Mouse (Mus musculus) thymus, postnatal 36 days (tissue): ENCODE data around the gene AI837181.

Source experiments
- DNase-seq, 2 experiments: peaks; one replicate each; pipeline ENCODE4 v3.0.0; 2022; ENCODE audit warnings: mixed read lengths in 2 of 2

Gene AI837181

DNA sequence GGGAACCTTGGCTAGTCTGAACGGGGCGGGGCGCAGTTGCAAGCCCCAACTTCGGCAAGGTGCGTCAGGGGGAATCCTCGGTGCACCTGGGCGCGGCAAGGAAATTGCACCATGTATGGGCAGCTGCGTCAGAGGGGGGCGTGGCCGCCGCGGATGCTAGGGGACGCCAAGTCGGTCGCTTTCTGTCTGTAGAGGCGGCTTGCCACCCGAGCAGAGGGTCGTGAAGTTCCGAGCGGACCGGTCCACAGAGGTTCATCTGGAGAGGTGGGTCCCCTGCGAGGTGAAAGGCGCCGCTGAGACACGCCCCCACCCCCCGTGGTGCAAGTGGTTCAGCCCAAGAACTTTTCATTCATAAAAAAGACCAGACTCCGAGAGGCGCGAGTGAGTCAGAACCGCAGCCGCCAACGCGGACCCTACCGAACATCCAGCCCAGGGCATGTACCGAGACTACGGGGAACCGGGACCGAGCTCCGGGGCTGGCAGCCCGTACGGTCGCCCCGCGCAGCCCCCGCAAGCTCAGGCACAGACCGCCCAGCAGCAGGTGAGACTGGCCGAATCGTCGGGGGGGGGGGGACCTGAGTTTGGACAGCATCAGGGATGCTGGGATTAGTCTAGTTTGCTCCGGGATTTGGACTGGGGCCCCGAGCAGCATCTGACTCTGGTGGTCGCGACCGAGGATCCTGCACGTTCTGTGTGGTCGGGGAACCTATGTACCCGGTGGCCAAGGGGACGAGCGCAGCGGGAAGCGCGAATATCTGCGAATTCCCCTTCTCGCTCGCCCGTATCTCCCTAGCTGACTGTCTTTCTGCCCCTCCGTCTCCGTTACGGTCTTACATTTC is 22.8 kb downstream of the AI837181 start, which contains the start of gene Fosl1:
TSS of gene Fosl1 (plus strand) at position 33 of the 839 bp plus-strand sequence.
- peak; percentile 79 to 84 for DNase-seq

- DNase-seq: no peak
Observed at GRCm38 (mm10) chr19:5448354-5449150, 23.6 kb downstream of the AI837181 start.

DNA sequence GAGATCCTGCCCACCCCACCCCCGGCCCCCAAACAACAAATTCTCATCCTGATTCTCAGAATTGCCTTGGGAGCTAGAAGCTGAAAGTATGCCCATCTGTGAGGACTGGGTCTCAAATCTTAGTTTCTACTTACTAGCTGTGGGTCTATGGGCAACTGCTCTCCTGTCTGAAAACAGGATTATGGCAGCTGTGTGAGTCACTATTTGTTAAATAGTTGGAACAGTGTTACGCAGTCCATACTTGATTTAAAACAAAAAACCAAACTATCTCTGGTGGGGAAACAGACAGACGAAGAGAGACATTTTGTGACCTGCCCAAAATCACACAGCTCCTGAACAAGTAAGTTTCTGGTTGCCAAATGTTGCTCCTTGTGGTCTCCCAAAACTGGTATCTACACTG is 24.7 kb downstream of the AI837181 start:
- DNase-seq: no peak

- no peak for DNase-seq
Observed at GRCm38 (mm10) chr19:5451766-5452165, 26.8 kb downstream of the AI837181 start.

GRCm38 (mm10) chr19:5455037-5455436 is 30.1 kb downstream of the AI837181 start:
- no peak for DNase-seq

GRCm38 (mm10) chr19:5455568-5455967 is 30.6 kb downstream of the AI837181 start:
- DNase-seq: no peak

DNA sequence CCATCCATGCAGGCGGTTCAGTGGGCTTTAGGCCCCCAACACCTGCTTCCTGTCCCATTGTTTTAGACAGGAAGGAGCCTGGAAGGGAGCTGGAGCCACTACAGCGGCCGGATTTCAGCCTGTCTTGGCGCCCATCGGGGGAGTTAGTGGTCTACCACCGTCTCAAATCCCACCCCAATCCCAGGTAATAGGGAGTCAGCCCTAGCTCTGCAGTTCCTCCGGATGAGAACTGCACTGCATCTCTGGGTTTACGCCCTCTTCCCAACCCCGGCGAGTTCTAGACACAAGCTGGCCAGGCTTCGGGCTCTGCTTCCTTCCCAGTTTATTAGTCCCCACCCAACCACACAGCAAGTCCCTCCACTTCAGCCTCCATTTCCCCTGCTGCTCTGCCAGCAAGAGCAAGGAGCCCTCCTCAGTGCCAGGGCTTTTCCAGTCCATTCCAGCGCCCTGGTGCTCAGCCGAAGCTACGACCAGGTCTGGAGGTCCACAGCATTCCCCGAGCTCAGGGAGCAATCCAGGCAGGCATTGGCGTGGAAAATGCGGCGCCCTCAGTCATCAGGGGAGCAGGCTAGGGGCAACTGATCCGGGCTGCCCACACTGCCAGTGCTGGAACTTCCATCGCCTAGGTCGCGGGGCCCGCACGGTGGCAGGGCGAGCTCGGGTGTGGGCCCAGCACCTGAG is 31.4 kb downstream of the AI837181 start:
- DNase-seq: no peak

DNA sequence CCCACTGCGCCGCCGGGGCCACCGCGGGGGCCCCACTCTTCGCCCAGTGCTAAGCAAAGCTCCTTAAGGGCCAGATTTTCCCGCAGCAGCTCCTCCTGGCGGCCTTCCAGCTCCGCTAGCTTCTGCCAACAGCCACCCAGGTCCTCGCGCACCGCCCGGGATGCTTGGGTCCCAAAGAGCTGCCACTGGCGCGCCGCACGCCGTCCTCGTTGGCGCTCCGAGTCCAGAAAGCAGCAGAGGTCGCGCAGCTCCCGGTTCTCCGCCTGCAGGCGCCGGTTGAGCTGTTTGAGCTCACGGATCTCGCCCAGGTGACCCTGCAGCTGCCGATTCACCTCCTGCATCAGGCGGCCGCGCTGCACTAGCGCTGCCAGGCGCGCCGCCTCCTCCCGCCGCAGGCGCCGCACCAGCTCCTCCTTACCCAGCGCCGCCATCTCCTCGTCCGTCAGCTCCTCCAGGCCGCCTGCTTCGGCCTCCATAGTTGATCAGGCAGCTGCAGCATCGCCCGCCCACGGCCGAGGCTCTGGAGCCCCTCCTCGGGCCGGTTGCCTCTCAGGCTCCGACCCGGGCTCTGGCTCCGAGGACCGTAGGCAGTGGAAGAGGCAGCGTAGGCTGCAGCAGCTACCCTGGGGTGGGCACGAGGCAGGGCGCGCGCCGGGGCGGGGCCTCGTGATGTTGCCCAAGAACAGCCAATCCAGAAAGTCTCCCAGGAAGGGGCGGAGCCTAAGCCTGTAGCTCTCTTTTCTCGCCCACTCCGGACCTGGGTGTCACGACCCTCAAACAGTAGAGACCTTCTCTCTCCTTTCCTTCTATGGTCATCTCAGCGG is 32.2 kb downstream of the AI837181 start:
- DNase-seq: peak; percentile 95 to 96

- DNase-seq: no peak
Observed at GRCm38 (mm10) chr19:5457746-5458442, 33.0 kb downstream of the AI837181 start, which contains the start of gene Ccdc85b. Gene Ccdc85b (minus strand): TSS chr19:5457894.

DNA sequence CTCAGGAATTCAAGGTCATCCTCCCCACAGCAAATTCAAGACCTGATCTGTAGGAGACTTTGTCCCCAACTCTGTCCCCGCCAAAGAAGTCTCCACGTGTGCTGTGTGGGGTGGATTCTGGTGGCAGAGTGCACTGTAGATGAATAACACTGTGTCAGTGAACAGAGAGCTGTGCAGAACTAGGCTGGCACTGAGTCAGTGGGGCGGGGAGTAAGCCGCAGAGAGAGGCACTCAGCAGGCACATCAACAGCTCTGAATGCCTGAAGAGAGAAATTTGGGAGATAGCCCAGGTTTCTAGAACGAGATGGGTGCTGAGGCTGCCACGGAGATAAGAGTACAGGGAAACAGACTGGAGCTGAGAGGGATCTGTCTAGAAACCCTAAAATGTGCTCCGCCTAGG is 34.1 kb downstream of the AI837181 start:
- DNase-seq: no peak

- DNase-seq: no peak
Observed at GRCm38 (mm10) chr19:5459896-5460295, 35.0 kb downstream of the AI837181 start.

DNA sequence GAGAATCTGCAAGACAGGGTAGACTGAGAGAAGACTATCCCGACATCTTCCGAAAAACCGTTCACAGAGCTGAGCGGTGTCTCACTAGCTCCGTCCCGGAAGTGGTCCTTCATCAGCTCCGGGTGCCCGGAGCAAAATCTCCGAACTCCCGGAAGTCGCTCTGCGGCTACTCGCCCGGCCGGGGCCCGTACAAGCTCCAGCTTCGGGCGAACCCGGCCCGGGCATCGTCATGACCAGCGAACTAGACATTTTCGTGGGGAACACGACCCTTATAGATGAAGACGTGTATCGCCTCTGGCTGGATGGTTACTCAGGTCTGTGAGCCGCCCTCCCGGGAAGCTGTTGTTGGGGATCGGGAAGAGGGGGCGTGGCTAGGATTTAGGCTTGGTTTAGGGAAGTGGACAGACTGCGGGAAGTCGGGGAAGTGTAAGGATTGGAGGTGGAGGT is 35.5 kb downstream of the AI837181 start, which contains the start of gene Fibp:
TSS of gene Fibp (plus strand) at position 151 of the 447 bp plus-strand sequence.
- peak; percentile 75 to 81 for DNase-seq

DNA sequence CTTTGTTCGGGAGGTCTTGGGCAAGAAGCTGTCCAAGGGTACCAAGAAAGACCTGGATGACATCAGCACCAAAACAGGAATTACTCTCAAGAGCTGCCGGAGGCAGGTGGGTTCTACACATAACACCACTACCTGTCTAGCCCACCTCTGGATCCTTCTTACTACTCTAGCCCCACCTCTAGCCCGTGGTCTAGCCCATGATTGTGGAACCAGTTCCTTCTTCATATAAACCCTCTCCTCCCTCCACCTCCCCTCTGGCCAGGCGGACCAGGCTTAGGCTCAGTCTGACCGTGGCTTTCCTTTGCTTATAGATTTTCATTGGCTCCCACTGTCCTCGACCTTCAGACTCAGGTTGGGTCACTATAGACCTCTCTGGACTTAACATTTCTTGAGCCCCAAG is 36.5 kb downstream of the AI837181 start:
- DNase-seq: no peak

GRCm38 (mm10) chr19:5463212-5463611 is 38.3 kb downstream of the AI837181 start:
- no peak for DNase-seq

GRCm38 (mm10) chr19:5463791-5464562 is 39.0 kb downstream of the AI837181 start:
- DNase-seq: peak; percentile 72 to 73

DNA sequence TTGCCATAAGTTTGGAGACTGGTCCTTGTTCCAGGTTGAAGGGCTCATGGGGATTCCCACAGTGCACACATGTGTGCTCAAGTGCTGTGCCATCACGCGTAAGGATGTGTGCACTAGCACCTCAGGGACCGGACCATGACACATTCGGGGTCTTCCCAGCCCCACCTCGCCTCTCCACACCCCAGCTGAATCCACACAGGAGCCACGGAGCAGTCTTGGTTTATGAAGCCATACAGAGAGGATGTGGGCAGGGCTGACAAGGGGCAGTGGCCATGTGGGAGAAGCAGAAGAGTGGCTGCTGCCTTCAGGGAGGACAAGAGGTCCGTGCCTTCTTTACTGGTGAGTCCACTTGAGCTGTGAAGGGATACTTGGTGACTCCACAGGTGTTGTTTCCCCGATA is 40.1 kb downstream of the AI837181 start:
- DNase-seq: no peak

- no peak for DNase-seq
Observed at GRCm38 (mm10) chr19:5466916-5467500, 42.1 kb downstream of the AI837181 start.

DNA sequence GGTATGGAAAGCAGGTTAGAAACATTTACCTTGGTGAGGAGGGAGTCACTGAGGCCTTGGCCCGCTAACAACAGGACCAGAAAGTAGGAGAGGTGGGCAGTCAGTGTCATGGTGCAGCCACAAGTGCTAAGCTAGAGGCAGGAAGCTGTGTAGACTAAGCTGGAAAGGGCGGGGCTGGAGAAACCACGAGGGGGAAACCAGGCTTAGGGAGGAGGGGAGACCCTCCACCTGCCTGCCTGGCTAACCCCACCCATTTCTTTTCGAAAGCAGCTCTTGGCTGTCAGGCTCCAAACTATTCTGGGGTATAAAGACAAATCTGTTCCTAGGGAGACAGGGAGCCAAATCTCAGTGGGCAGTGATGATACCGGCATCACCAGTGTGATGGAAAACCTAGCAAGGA is 43.4 kb downstream of the AI837181 start, which contains the start of gene Ctsw:
TSS of gene Ctsw (minus strand) at position 134 of the 400 bp plus-strand sequence.
- peak; percentile 69 to 80 for DNase-seq

DNA sequence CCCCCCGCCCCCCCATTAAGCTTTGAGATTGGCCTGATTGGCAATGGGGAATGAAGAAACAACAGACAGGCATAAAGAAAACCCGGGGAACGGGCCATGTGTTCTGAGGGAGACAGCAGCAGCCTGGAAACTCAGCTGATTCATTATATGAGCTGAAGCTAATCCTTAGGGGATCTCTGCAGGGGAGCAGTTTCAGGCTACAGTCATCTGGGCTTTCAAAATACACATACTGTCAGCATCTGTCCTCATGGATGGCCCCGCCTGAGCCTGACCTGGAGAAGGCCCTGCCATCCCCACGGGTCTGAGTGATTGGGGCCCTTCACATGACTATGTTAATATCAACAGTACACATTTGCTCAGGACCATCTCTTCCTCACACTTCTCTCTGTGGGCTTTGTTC is 46.9 kb downstream of the AI837181 start:
- DNase-seq: no peak

GRCm38 (mm10) chr19:5472857-5473256 is 47.9 kb downstream of the AI837181 start:
- no peak for DNase-seq
